Mouse (Mus musculus) T-cell, adult 66 days (primary cell): ENCODE measurements around the gene Fbxw9. TPM values are rescaled to one million over a fixed set of nuclear protein-coding genes. Genes with fewer than 3 reads are reported as not detected.

Experiments
- total RNA-seq, 2 experiments: library from RNA; stranded (reverse); gene quantifications; 3 replicates in 1 of 2; 4 replicates in 1 of 2; pipeline ENCODE4 v1.2.4; 2023

Fbxw9 gene
- total RNA-seq, result 10 to 100 TPM; 14.6 to 16.2 TPM

DNA sequence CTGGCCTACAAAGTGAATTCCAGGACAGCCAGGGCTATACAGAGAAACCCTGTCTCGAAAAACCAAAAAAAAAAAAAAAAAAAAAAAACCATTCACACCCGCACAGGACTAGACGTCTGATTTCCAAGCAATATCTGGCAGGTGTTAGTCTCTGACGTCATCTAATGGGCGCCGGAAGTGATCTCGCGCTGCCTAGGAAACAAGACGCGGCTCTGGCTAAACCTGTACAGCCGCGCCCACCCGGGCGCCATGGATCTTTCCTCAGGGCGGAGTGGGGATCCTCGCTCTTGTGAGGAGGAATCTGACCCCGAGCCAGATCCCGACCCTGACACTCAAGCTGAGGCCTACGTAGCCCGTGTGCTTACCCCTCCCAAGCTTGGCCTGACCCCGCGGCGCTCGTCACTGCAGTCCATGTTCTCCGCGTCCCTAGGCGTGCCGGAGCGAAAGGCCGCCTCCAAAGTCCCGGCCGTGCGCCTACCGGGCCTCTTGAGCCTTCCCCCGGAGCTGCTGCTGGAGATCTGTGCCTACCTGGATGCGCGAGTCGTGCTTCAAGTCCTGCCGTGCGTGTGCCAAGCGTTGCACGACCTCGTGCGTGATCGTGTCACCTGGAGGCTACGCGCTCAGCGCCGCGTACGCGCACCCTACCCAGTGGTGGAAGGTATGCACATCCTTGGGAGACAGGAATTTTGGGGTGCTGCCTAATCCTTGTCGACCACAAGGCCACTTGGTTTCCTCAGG is at the start of gene Fbxw9:
TSS of gene Fbxw9 (plus strand) at position 177 of the 738 bp plus-strand sequence.

DNA sequence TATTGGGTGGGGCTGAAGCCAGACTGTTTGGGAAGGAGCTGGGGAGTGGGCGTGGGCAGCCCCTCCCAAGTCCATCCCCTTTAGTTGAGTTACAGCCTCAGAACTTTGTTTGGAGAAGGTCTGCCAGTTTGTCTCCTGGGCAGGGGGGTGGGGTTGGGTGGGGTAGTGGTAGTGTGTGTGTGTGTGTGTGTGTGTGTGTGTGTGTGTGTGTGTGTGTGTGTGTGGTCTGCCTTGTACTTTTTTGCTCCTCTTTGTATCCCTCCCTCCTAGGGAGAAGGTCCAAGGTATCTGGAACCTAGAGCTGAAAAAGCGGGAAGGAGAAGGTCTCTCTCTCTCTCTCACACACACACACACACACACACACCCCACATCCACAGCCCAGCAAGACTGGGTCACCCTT is 45.4 kb upstream of the Fbxw9 start, which contains the start of gene Best2:
TSS of gene Best2 (minus strand) at position 101 of the 400 bp plus-strand sequence.

DNA sequence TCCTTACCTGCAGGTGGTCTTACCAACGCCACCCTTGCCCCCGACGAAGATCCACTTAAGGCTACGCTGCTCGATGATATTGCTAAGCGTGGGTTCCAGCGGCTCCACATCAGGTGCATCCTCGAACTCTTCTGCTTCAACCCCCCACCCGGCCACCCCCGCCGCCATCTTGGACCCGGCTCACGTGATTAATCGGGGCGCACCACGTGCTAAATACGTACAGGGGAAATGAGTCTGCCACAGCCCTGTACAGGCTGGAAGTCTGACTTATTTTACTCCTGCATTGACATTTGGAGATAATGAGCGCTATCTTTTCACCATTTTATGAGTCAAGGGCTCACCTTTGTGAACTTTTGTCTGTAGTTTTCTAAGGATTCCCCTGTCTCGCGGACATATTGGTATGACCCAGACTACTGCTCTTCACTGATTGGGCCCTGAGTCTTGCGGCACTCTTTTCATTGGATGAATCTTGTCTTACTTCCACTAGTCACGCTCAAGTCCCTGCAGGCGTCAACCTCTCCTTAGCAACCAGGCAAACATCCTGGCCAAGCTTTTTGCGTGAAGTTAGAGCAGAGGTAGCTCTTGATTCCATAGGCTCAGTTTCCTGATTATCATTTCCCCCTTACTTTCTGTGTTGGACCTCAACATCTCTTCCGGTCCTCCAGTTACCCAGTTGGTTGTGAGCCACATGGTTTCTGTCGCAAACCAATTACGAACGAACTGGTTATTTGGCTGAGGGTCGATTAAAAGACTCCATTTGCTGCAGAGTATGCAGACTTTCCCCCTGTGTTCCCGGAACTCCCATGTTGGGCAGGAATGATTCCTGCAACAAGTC is 34.5 kb upstream of the Fbxw9 start, which contains the start of gene Asna1:
TSS of gene Asna1 (minus strand) at position 184 of the 835 bp plus-strand sequence.

DNA sequence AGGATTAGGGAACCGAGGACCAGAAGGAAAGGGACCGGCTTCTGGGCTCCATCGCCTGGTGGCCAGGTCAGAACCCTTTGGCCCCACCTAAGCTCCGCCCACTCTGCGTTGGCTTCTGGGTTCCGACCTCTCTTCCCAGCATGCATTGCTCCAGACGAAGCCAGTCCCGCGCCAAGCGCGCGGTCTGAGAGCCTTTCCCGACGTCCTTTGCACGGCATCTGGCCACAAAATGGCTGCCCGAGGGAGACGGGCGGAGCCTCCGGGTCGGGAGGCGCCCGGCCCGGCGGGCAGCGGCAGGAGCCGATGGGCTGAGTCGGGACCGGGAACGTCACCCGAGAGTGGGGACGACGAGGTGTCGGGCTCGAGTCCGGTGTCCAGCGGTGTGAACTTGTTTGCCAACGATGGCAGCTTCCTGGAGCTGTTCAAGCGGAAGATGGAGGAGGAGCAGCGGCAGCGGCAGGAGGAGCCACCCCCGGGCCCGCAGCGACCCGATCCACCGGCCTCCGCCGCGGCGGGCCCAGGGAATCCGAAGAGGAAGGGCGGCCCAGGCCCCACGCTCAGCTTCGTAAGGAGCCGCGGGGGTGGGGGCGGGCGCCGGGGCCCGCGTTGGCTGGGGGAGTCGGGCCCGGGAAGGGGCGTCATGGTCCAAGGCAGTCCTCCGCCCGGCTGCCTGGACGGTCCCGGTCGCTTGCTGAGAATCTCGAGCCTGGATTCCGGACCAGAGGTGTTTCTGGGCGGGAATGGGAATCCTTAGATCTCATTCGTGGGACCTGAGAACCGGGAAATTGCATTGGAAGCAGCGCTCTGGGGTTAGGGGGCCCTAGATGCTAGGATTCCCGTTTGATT is 33.0 kb upstream of the Fbxw9 start, which contains the start of gene Trir:
TSS of gene Trir (plus strand) at position 154 of the 846 bp plus-strand sequence.

DNA sequence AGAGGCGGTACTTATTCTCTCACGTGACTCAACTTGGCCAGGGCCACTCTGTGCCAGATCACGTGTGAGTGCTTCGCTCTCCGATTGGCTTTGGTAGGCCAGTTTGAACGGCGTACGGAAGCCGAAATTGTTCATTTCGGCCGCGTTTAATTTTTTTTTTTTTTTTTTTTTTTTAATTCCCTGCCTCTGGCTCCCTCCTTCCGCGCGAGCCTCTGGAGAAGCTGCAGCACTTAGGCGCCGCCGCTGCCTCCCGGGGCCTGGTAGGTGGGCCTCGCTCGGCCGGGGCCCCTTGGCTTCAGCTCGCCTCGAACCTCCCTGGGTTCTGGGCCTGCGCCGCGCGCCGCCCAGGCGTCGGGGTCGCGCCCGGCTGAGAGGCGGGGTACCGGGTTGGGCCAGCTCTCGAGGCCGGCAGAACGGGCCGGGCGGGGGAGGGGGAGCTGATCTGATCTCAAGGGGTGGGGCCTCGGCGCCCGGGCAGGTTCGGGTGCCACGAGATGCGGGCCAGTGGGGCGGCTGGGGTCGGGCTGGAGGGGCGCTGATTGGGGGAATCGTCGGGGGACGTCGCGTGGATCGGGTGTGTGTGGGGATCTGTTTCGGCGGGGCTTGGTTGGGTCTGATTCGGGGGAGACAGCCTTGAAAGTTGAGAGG is 23.0 kb upstream of the Fbxw9 start, which contains the start of gene Tnpo2:
TSS of gene Tnpo2 (plus strand) at position 198 of the 648 bp plus-strand sequence.

DNA sequence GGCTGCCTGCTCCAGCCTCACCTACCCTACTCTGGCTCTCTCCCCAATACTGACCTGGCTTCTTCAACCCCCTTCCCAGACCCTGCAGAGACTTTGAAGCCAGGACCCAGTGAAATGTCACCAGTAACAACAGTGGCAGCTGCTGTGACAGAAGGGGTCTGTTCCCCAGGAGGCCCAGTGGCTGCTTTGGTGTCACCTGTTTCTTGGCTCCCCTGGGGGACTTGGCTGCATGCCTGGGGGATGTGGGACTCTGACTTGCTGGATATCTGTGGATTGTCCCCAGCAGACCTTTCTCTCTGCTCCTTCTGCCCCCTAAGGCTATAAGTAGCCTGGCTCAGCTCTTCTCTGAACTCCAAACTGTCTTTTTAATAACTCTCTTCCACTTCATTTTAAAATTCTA is 8.1 kb downstream of the Fbxw9 start, which contains the start of gene Gm5741:
TSS of gene Gm5741 (minus strand) at position 1 of the 400 bp plus-strand sequence.

DNA sequence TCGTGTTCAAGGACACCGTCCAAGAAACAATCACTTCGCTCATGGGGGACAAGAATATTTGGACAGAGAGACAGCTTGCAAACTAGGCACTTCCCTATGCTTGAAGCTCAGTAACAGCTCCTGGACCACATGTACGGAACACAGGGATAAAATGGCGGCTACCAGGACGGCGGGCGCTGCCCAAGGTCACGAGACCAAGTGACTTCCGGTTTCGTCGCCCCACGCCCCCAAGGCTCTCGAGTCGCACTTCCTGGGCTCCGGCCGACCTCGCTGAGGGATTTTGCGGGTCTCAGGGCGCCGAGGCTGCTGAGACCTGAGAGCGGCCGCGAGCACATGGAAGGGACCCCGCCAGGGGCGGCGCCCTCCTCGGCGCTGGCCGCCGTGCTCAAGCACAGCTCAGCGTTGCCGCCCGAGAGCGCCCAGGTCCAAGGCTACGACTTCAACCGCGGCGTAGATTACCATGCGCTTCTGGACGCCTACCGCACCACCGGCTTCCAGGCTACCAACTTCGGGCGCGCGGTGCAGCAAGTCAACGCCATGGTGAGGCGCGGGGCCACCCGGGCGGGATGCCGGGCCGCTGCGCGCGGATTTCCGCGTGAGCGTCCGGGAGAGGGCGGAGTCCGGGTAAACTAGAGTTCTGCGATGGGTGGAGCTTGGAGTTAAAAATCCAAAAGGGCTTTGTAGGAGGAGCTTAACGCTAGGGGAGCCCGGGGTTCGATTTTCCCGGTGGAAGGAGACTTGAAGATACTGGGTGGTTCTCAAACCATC is 11.8 kb downstream of the Fbxw9 start, which contains the start of gene Dhps:
TSS of gene Dhps (plus strand) at position 244 of the 768 bp plus-strand sequence.

DNA sequence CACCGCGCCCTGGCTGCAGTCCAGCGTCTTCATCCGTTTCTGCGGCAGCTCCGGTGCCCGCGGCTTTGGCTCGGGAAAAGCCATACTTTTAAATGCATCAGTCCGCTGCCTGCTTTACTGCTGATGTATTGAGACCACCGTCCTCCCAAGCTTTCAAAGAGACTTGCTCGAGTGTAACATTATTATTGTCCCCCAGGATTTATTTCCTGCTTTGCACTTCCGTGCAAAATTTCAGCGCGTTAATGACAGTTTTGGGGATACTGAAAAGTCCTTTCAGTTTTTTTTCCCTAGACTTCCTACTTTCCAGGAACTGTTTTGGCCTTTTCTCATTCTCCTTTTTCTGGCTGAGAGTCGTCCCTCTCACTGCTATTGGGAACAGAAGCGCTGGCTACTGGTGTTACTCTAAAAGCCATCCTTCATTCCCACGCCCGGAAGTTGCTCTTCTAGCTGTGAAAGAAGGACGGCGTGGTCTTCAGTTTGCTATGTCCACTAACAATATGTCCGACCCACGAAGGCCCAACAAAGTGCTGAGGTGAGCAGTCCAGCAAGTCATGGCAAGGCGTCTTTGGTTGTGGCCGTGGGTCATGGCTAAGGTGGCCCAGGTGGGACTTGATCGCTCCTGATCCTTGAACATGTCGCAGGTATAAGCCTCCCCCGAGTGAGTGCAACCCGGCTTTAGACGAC is 20.8 kb downstream of the Fbxw9 start, which contains the start of gene Wdr83os:
TSS of gene Wdr83os (plus strand) at position 209 of the 684 bp plus-strand sequence.

DNA sequence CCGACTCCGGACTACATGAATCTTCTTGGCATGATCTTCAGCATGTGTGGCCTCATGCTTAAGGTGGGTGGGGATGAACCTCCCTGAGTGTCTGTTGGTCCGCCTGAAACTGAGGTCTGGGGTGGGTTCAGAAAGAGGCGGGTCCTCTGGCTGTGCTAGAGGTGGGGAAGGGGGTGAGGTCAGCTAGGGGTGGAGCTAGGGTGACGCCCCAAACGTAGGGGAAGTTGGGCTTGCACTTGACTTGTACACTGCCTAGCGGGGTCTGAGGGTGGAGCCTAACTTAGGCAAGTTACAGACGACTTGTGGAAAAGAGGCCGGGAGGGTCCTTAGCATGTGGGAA is 21.3 kb downstream of the Fbxw9 start, which contains the start of gene Wdr83:
TSS of gene Wdr83 (minus strand) at position 91 of the 340 bp plus-strand sequence.

DNA sequence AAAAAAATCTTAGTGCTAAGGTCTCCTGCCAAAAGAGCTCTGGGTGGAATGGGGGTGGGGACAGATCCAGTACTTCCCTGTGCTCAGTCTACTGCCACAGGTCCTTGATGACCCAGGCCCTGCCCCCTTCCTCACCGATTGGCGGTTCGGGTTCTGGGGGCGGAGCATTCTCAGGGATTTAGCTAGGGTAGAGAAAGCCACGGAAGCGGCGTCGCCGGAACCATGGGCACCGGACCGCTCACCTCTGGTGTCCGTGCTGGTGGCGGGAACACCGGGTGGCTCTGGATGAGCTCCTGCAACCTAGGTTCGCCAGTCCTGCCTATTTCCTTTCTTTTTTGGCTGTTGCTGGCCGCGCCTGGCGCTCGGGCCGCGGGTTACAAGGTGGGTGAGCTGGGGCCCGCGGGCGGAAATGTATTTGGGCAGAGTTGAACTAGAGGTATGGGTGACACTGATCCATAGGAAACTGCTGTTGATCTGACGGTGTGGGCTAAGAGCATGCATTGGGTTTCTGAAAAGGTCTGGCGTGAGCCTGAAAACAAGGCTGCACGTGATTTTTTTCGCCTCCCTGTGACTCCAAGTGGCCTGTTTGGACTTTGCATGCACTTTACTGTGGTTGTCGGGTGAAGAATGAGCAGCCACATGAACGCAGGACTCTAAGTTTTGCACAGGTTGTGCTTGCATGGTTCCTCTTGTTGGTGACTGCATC is 23.4 kb downstream of the Fbxw9 start, which contains the start of gene Man2b1:
TSS of gene Man2b1 (plus strand) at position 163 of the 706 bp plus-strand sequence.

Other genes starting within 250 kb of the Fbxw9 start
- 1 to 10 TPM; 4.3 TPM for gene Dand5, start 237.2 kb upstream of the Fbxw9 start, total RNA-seq
- 10 to 100 TPM; 17.9 to 19.1 TPM for gene Gadd45gip1, start 228.5 kb upstream of the Fbxw9 start, total RNA-seq
- 10 to 100 TPM; 66.8 to 83.2 TPM for gene Rad23a, start 219.4 kb upstream of the Fbxw9 start, total RNA-seq
- 100 to 1,000 TPM; 469 to 498 TPM for gene Calr, start 213.1 kb upstream of the Fbxw9 start, total RNA-seq
- gene Farsa, start 203.1 kb upstream of the Fbxw9 start, total RNA-seq, result 10 to 100 TPM; 82.8 to 83.0 TPM
- gene Syce2, start 187.9 kb upstream of the Fbxw9 start, total RNA-seq, result 1 to 10 TPM; 3.1 to 6.1 TPM
- 10 to 100 TPM; 24.0 to 27.5 TPM for gene Gcdh, start 166.1 kb upstream of the Fbxw9 start, total RNA-seq
- 1 to 10 TPM; 1.5 to 3.6 TPM for gene Klf1, start 158.1 kb upstream of the Fbxw9 start, total RNA-seq
- 10 to 100 TPM in 1 of 2 experiments, 1 to 10 TPM in 1; 7.9 to 10.2 TPM for gene Dnase2a, start 151.5 kb upstream of the Fbxw9 start, total RNA-seq
- under 1 TPM; 0.24 to 0.41 TPM for gene Mast1, start 122.7 kb upstream of the Fbxw9 start, total RNA-seq
- gene Rtbdn, start 113.1 kb upstream of the Fbxw9 start, total RNA-seq, result not detected
- not detected for gene Gm49661, start 90.6 kb upstream of the Fbxw9 start, total RNA-seq
- gene Prdx2, start 90.5 kb upstream of the Fbxw9 start, total RNA-seq, result 10 to 100 TPM; 55.9 to 62.7 TPM
- gene Rnaseh2a, start 90.3 kb upstream of the Fbxw9 start, total RNA-seq, result 10 to 100 TPM; 29.4 to 43.7 TPM
- 1,000 to 10,000 TPM in 1 of 2 experiments, 100 to 1,000 TPM in 1; 984 to 1,316 TPM for gene Junb, start 81.3 kb upstream of the Fbxw9 start, total RNA-seq
- gene Hook2, start 69.5 kb upstream of the Fbxw9 start, total RNA-seq, result 1 to 10 TPM; 3.6 to 4.5 TPM
- not detected for gene Best2, start 45.5 kb upstream of the Fbxw9 start, total RNA-seq
- gene Asna1, start 34.8 kb upstream of the Fbxw9 start, total RNA-seq, result 10 to 100 TPM; 54.4 to 59.1 TPM
- 100 to 1,000 TPM; 172 to 188 TPM for gene Trir, start 33.2 kb upstream of the Fbxw9 start, total RNA-seq
- 10 to 100 TPM; 69.8 to 78.0 TPM for gene Tnpo2, start 23.1 kb upstream of the Fbxw9 start, total RNA-seq
- not detected for gene Gm5741, start 7.9 kb downstream of the Fbxw9 start, total RNA-seq
- gene Dhps, start 11.7 kb downstream of the Fbxw9 start, total RNA-seq, result 100 to 1,000 TPM in 1 of 2 experiments, 10 to 100 TPM in 1; 84.0 to 107 TPM
- 10 to 100 TPM; 54.2 to 62.3 TPM for gene Wdr83os, start 20.7 kb downstream of the Fbxw9 start, total RNA-seq
- 10 to 100 TPM; 13.1 to 20.0 TPM for gene Wdr83, start 21.3 kb downstream of the Fbxw9 start, total RNA-seq
- gene Man2b1, start 23.2 kb downstream of the Fbxw9 start, total RNA-seq, result 100 to 1,000 TPM; 108 to 116 TPM
- gene Zfp791, start 63.0 kb downstream of the Fbxw9 start, total RNA-seq, result not detected
- not detected for gene Cks1brt, start 91.9 kb downstream of the Fbxw9 start, total RNA-seq
- gene Olfr371, start 165.9 kb downstream of the Fbxw9 start, total RNA-seq, result not detected
- gene Orc6, start 239.6 kb downstream of the Fbxw9 start, total RNA-seq, result 10 to 100 TPM; 40.1 to 49.5 TPM
- gene Vps35, start 239.7 kb downstream of the Fbxw9 start, total RNA-seq, result 10 to 100 TPM; 54.9 to 66.1 TPM